Mouse (Mus musculus) large intestine, adult 2 months (tissue): ENCODE results near the gene Tubg1. TPM values are rescaled to one million over a fixed set of nuclear protein-coding genes. Genes with fewer than 3 reads are reported as not detected.
"Not testable (repeated sequence)": the region's sequence is repeated elsewhere in the genome, so short reads cannot be mapped to it uniquely, and the experiment has no call there.

Source experiments
- DNase-seq: peaks from one replicate; pipeline ENCODE4 v3.0.0-alpha.2; 2012; ENCODE audit warnings: low read depth, low spot score
- WGBS: fragments of 180-500 bp; shearing (Covaris S2); methylation state at CpG from one replicate; pipeline ENCODE4 v1.1.7; 2018; 5-methylcytosine and 5-hydroxymethylcytosine counted together
- polyA plus RNA-seq: library from polyadenylated mRNA; depleted of rRNA; stranded (reverse); fragments of >200 nt; gene quantifications from 2 replicates; pipeline ENCODE4 v1.2.3, GENCODE M21; 2012

Tubg1 gene
- polyA plus RNA-seq, 1 experiment = 17.8 TPM

- DNase-seq = no peak
- WGBS = 67% methylated on average over 13 of the region's 13 CpGs
Observed at GRCm38 (mm10) chr11:101134217-101134865, 14.6 kb downstream of the Tubg1 start.

- 76% methylated on average over 7 of the region's 7 CpGs for WGBS
- DNase-seq = no peak
Observed at GRCm38 (mm10) chr11:101137000-101137399, 17.3 kb downstream of the Tubg1 start.

- no peak for DNase-seq
Observed at GRCm38 (mm10) chr11:101138536-101139181, 18.9 kb downstream of the Tubg1 start.

GRCm38 (mm10) chr11:101140164-101140819 is 20.6 kb downstream of the Tubg1 start:
- whole genome bisulfite sequencing = 24% methylated on average over 27 of the region's 27 CpGs
- DNase-seq = no peak

More at GRCm38 (mm10) chr11:101138536-101139181, 18.9 kb downstream of the Tubg1 start:
- WGBS = 32% methylated on average over 15 of the region's 15 CpGs

GRCm38 (mm10) chr11:101141088-101141487 is 21.4 kb downstream of the Tubg1 start:
- WGBS = 84% methylated on average over 8 of the region's 8 CpGs

GRCm38 (mm10) chr11:101142215-101142967 is 22.7 kb downstream of the Tubg1 start:
- 87% methylated on average over 10 of the region's 10 CpGs for WGBS
- DNase-seq = no peak

More at GRCm38 (mm10) chr11:101141088-101141487, 21.4 kb downstream of the Tubg1 start:
- DNase-seq = no peak

- 34% methylated on average over 18 of the region's 19 CpGs for WGBS
- DNase-seq = no peak
Observed at GRCm38 (mm10) chr11:101143338-101144225, 23.8 kb downstream of the Tubg1 start.

GRCm38 (mm10) chr11:101146377-101146776 is 26.6 kb downstream of the Tubg1 start:
- no peak for DNase-seq
- 53% methylated on average over 10 of the region's 10 CpGs for WGBS

GRCm38 (mm10) chr11:101148751-101149150 is 29.0 kb downstream of the Tubg1 start:
- 71% methylated on average over 10 of the region's 10 CpGs for WGBS
- no peak for DNase-seq

- no peak for DNase-seq
- WGBS = 41% methylated on average over 9 of the region's 9 CpGs
Observed at GRCm38 (mm10) chr11:101149178-101150105, 29.7 kb downstream of the Tubg1 start.

- 72% methylated on average over 2 of the region's 2 CpGs for WGBS
- no peak for DNase-seq
Observed at GRCm38 (mm10) chr11:101151063-101151462, 31.3 kb downstream of the Tubg1 start.

- DNase-seq = peak; percentile 59
- WGBS = 30% methylated on average over 1 of the region's 1 CpGs
Observed at GRCm38 (mm10) chr11:101152825-101153224, 33.1 kb downstream of the Tubg1 start.

GRCm38 (mm10) chr11:101154648-101155047 is 34.9 kb downstream of the Tubg1 start:
- DNase-seq = no peak

GRCm38 (mm10) chr11:101155151-101155550 is 35.4 kb downstream of the Tubg1 start:
- DNase-seq = no peak
- WGBS = 66% methylated on average over 6 of the region's 6 CpGs

GRCm38 (mm10) chr11:101155728-101156371 is 36.1 kb downstream of the Tubg1 start, which contains the start of gene Tubg2:
Tubg2 (plus strand) TSS chr11:101155907.
- WGBS = 6% methylated on average over 36 of the region's 36 CpGs

GRCm38 (mm10) chr11:101160151-101160550 is 40.4 kb downstream of the Tubg1 start:
- WGBS = 80% methylated on average over 9 of the region's 10 CpGs
- not testable (repeated sequence) for DNase-seq

More at GRCm38 (mm10) chr11:101155728-101156371, 36.1 kb downstream of the Tubg1 start, which contains the start of gene Tubg2:
- no peak for DNase-seq

GRCm38 (mm10) chr11:101160981-101161505 is 41.3 kb downstream of the Tubg1 start:
- not testable (repeated sequence) for DNase-seq
- 79% methylated on average over 8 of the region's 8 CpGs for WGBS
